Mouse (Mus musculus): ENCODE results near the gene Hsd11b1.

Gene Hsd11b1

GRCm38 (mm10) chr1:193243571-193244193 lies 20.2 kb downstream of the Hsd11b1 start:
- DNase-seq (ENCODE audit: low read depth, low spot score) = no peak

DNA sequence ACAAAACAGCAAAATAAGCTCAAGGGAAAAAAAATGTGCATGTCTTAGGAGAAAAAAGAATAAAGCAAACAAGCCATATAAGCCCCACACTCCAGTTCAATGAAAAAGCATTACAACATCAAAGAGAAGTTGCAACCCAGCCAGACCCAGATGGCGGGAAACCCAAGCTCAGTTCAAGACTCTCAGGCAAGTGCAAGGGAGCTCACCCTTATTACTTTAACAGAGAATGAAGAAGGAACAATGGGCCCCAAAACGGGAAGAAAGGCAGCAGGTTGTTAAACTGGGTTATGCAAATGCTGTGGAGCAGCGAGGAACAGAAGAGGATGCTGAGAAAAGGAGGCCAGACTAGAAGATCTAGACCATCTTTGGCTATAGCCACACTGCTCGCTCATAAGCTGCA lies 21.0 kb downstream of the Hsd11b1 start:
- DNase-seq (ENCODE audit: low read depth, low spot score) = no peak

DNA sequence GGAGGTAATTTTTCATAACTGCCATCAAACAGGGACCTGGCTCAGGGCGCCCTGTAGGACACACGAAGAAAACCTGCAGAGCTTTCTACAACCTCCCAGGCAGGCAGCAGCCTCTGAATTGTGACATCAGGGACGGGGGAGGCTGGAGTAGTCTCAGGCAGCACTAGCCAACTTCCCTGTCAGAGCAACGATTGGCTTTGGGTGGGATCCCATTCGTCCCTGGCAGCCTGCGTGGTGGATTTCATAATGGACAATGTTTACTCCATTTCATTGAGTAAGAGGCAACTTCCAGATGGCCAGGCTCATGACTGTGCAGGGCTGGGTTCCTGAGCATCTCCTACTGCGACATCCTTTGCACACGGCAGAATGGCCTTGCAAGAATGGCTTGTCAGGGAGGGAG lies 21.6 kb downstream of the Hsd11b1 start:
- DNase-seq (ENCODE audit: low read depth, low spot score) = no peak

DNA sequence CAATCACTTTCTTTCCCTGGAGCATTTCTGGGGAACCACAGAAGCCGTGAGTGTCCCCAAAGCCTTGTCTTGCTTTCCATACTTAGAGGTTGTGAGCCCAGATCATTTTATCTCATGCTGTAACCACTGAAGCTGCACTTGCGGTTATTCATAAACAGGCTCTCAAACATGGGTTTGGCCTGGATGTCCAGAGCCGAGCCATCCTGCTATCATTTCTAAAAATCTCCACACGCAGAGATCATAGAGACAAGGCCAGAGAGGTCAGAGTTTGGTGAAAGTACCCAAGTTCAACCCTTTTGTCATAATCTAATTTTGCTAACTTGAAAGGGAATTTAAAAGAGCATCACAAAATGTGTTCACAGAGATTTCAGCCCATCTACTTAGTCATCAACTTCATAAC lies 22.4 kb downstream of the Hsd11b1 start:
- no peak for DNase-seq (ENCODE audit: low read depth, low spot score)

- DNase-seq (ENCODE audit: low read depth, low spot score) = no peak
These were observed 25.4 kb downstream of the Hsd11b1 start for GRCm38 (mm10) chr1:193238426-193238825.

DNA sequence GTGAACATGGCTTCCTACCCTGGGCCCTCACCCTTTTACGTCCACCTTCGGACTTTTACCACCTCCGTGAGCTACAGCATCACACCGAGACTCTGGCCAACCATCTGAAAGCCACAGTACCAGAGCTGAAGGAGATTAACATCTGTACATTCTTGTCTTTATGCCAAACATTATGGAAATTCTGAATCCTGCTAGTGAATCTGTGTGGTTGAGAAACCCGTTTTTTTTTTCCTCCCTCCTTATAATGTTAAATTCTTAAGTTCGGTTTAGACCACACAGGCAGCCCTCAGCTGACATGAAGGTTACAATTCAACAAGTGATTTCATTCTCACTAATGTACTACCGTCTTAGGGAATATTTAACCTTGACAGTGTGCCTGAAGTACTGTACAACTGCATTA lies 28.9 kb downstream of the Hsd11b1 start:
- DNase-seq (ENCODE audit: low read depth, low spot score) = no peak

DNA sequence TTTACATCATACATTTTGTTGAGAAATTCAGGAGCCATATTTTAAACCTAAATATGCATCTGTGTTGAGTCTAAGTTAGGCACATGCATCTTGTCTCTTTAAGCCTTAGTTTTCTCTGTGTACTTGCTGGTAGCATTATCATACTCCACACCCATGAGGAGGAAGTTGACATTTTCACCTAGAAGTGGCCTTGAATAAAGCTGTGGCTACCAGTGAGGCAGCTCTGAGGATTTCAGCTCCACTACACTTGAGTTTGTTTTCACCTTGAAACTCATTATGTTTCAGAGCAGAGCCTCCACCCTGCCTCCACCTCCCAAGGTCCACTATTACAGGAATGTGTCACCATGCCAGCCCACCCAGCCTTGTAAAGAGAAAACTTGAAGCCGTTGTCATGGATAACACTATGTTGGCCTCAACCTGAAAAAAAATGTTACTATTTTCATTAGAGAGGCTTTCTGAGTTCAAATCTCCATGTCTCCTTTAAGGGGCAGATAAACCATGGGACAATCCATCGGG lies 29.7 kb downstream of the Hsd11b1 start:
- DNase-seq (ENCODE audit: low read depth, low spot score) = no peak

DNA sequence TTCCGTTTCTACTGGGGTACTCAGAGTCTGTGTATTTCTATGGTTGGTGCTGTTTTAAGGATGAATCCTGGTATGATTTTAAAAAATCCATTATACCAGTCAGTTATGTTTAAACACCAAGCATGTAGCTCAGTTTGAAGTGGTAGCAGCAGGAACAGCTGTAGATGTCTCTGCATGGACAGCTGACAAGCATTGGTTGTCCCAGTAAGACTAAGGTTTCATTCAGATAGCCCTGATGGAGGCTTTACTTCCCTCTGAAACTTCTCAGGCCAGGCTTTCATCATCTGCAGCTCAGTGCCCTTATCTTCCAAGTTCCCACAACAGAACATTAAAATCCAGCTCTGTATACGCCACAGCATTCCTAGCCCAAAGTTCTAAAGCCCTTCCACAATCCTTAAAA lies 31.1 kb downstream of the Hsd11b1 start:
- DNase-seq (ENCODE audit: low read depth, low spot score) = no peak

- DNase-seq (ENCODE audit: low read depth, low spot score) = no peak
These were observed 32.9 kb downstream of the Hsd11b1 start for GRCm38 (mm10) chr1:193230935-193231334.

GRCm38 (mm10) chr1:193230531-193230930 lies 33.3 kb downstream of the Hsd11b1 start:
- no peak for DNase-seq (ENCODE audit: low read depth, low spot score)

DNA sequence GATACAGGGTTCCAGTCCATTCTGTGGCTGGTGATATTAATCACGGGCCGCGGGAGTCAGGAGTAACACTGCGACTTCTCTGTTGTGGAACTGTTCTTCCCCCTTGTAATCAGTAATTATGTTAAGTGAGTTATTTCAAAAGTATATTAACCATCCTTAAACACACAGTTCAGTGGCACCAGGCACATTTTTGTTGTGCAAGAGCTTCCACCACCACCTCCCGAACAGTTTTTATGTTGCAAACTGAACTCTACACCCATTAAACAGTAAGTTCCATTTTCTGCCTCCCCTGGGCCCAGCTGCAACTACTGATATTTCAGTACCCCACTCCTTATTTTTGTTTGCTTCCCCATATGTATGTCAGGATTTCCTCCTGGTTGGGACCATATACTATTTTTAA lies 34.3 kb downstream of the Hsd11b1 start:
- DNase-seq (ENCODE audit: low read depth, low spot score) = no peak

GRCm38 (mm10) chr1:193227537-193227936 lies 36.3 kb downstream of the Hsd11b1 start:
- no peak for DNase-seq (ENCODE audit: low read depth, low spot score)

GRCm38 (mm10) chr1:193226724-193227522 lies 37.0 kb downstream of the Hsd11b1 start:
- DNase-seq (ENCODE audit: low read depth, low spot score) = no peak

DNA sequence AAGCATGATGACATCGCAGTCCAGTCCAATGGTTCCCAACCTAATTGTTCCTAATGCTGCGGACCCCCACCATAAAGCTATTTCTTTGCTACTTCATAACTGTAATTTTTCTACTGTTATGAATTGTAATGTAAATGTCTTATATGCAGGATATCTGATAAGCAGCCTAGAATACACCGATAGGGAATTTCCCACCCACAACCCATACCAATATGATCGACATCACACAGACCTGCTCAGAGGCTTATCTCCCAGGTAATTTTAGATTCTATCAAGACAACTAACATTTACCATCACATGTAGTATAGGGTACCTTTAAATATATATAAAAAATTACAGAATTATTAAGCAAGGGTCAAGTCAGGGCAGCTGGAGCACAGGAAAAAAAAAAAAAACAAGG lies 37.8 kb downstream of the Hsd11b1 start:
- no peak for DNase-seq (ENCODE audit: low read depth, low spot score)

DNA sequence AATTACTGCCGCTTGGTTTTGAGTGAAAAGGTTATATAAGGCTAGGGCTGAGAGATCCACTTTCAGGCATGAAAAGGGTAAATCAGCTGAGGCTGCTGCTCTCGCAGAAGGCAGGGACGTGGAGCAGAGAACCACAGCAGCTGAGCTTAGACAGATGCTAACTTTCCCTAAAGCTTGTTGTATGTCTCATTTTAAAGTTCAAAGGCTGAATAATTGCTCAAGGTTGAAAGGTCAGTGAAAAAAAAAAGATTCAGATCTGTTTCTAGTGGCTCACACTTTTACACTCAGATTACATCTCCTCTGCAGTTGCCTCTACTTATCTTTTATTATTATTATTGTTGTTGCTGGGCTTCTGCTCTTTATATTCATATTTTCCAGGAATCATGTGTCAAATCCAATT lies 38.3 kb downstream of the Hsd11b1 start:
- no peak for DNase-seq (ENCODE audit: low read depth, low spot score)

GRCm38 (mm10) chr1:193220408-193220807 lies 43.5 kb downstream of the Hsd11b1 start:
- DNase-seq (ENCODE audit: low read depth, low spot score) = no peak

GRCm38 (mm10) chr1:193216000-193216399 lies 47.9 kb downstream of the Hsd11b1 start:
- DNase-seq (ENCODE audit: low read depth, low spot score) = no peak

DNA sequence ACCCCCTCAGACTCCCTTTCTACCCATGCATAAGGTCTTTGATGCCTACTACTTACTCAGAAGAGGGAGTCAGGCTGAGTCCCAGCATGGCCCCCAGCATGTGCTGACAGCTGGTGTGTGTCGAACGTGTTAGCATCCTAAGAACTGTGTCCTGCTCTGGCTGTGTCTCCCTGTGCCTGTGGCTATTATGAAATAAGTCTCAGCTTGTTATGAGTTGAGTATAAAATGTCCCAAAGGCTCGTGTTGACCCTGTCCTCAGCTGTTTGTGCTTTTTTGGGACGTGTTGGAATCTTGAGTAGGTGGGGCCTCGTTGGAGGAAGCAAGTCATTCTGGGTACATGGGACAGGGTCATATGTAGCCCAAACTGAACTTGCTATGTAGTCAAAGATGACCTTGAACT lies 49.8 kb downstream of the Hsd11b1 start:
- DNase-seq (ENCODE audit: low read depth, low spot score) = no peak

GRCm38 (mm10) chr1:193211371-193211770 lies 52.5 kb downstream of the Hsd11b1 start:
- DNase-seq (ENCODE audit: low read depth, low spot score) = no peak

- DNase-seq (ENCODE audit: low read depth, low spot score) = no peak
These were observed 55.7 kb downstream of the Hsd11b1 start for GRCm38 (mm10) chr1:193208178-193208577.

DNA sequence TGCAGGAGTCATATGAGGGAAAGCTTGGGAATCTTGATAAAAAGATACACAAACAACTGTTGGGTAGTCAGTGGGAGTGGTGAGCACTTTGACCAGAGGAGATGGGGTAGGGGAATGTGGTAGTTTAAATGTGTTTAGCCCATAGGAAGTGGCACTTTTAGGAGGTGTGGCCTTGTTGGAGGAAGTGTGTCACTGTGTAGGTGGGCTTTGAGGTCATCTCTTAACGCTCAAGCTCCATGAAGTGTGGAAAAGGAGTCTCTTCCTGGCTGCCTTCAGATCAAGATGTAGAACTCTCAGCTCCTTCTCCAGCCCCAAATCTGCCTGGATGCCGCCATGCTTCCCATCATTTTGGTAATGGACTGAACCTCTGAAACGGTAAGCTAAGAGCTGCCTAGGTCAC lies 56.4 kb downstream of the Hsd11b1 start, which contains the start of gene Lamb3:
Gene Lamb3, plus strand, starts transcription at position 197 of the 400 bp plus-strand sequence.
- no peak for DNase-seq (ENCODE audit: low read depth, low spot score)

- no peak for DNase-seq (ENCODE audit: low read depth, low spot score)
These were observed 58.4 kb downstream of the Hsd11b1 start for GRCm38 (mm10) chr1:193205431-193205830.

GRCm38 (mm10) chr1:193203821-193204220 lies 60.1 kb downstream of the Hsd11b1 start:
- peak; percentile 70 for DNase-seq (ENCODE audit: low read depth, low spot score)

Data from retina, adult 2 months (tissue).